Mouse (Mus musculus) kidney, adult 8-10 months (tissue): ENCODE results near the gene Rnf216.

Source experiments
- DNase-seq, 2 experiments: peaks; one replicate each; pipeline ENCODE4 v3.0.0; 2022

Rnf216 gene

DNA sequence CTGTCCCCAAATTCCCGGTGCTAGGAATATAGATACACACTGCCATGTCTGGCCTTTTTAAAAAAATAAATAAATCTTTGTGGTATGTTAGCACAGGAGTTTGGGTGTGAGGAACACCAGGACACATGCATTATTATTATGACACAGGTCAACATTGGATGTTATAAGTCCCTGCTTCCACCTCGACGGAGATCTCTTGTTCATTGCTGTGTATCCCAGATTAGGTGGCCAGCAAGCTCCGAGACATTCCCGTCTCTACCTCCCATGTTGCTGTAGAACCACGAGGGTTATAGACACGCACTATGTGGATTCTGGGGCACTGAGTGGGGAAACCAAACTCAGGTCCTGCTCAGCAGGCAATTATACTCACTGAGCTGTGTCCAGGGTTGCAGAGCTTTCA, 17.5 kb downstream of the Rnf216 start:
- no peak for DNase-seq

- DNase-seq, result no peak
These were observed 19.9 kb downstream of the Rnf216 start for GRCm38 (mm10) chr5:143092891-143093290.

DNA sequence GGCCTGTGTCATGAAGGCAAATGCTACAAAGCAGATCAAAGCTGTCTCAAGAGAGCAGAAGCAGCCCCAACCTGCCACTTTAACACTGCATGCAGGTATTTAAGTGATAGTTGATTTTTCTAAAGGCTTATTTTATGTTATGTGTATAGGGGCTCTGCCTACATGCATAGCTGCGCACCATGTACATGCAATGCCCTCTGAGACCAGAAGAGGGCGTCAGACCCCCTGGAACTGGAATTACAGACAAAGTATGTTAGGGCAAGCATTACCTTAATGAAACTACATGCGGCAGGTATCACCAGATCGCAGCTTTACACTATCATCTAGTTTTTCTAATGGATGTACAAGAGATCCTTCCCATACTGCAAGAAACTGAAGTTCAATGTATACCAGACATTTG, 27.9 kb downstream of the Rnf216 start:
- DNase-seq, result peak; percentile 17 to 44

DNA sequence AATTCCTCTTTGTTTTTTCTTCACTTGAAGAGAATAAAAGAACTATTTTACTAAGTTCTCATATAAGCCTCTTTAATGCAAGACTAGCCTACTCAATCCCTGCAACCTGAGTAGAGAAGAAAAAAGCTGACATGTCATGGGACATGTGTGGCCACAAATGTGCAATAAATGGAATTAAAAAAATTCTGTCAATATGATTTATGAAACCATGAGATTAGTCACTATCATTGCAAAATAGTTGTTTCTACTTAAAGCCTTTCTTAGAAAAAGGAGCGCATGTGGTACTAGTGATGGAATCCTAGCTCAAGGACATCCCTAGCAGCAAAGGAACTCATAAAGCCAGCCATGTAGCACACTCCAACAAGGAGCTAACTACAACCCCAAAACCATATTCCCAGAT, 33.0 kb downstream of the Rnf216 start:
- DNase-seq, result no peak

- no peak for DNase-seq
These were observed 36.1 kb downstream of the Rnf216 start for GRCm38 (mm10) chr5:143076603-143077143.

DNA sequence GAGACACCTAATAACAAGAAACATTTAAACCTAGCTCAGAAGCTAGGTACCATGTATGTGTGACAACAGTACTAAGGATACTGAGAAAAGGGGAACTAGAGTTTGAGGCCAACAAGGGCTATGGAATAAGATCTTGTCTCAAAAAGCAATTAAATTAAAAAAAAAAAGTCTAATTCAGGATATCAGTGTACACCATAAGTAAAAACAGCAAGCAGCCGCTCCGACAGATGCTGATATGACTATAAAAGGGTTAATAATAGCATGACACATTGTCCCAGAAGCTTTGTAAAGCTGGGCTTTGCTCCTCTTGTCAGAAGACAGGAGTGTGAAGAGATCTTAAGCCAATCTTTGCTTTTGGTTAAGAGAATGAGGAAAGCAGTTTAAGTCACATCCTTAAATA, 36.8 kb downstream of the Rnf216 start:
- DNase-seq, result no peak

- no peak for DNase-seq
These were observed 43.7 kb downstream of the Rnf216 start for GRCm38 (mm10) chr5:143069048-143069447.

DNA sequence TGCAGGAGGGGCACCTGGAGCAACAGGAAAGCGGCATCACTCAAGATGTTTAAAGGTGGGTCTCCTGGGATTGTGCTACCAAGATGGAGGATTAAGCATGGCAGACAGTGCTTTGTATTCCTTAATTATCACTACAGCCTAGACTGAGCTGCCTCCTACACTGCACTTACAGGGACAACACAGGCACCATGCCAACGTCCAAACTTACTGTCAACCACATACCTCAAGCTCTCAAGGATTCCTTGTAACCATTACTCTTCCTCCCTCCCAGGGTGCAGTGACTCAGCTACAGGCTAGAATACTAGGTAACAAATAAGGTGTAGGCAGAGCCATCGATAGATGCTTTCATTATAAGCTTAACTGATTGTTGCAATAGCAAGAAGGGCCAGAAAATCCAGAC, 44.4 kb downstream of the Rnf216 start:
- DNase-seq, result no peak

DNA sequence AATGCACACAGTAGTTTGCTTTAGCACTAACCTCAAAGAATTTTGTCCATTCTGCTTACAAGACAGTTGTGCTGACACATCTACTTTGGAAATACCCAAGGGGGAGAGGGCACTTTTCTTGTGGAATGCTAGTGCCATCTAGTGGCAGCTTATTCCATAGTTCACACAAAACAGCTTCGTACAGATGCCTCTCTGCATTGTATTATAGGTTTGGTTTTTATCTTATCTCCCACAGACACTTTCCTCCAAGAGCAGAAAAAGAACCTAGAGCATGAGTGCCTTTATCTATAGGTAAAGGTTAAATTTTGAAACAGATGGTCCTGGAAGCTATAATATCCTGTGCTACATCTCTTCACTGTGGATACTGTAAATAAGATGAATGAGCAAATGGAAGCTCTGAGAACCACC, 46.2 kb downstream of the Rnf216 start:
- peak; percentile 47 to 62 for DNase-seq

GRCm38 (mm10) chr5:143066096-143066495, 46.7 kb downstream of the Rnf216 start:
- DNase-seq, result no peak

DNA sequence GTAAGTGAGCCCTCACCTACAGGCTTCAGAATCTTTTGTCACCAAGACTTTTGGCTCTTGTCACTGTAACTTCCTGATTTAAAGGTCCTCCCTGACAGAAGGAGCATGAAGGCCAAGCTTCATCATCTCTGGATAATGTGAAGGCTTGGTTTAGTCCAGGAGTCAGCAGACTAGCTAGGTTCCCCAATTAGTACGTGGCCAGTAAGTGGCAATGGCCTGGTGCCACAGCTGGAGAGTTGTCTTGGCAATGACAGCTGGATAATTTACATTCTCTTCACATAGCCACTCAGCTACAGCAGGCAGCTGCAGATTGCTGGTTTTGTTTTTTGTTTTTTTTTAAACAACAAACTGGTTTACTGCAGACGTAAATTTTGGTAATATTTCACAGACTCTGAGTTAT, 47.6 kb downstream of the Rnf216 start:
- no peak for DNase-seq

GRCm38 (mm10) chr5:143062251-143062650, 50.5 kb downstream of the Rnf216 start:
- no peak for DNase-seq

- no peak for DNase-seq
These were observed 51.3 kb downstream of the Rnf216 start for GRCm38 (mm10) chr5:143061511-143061910.

DNA sequence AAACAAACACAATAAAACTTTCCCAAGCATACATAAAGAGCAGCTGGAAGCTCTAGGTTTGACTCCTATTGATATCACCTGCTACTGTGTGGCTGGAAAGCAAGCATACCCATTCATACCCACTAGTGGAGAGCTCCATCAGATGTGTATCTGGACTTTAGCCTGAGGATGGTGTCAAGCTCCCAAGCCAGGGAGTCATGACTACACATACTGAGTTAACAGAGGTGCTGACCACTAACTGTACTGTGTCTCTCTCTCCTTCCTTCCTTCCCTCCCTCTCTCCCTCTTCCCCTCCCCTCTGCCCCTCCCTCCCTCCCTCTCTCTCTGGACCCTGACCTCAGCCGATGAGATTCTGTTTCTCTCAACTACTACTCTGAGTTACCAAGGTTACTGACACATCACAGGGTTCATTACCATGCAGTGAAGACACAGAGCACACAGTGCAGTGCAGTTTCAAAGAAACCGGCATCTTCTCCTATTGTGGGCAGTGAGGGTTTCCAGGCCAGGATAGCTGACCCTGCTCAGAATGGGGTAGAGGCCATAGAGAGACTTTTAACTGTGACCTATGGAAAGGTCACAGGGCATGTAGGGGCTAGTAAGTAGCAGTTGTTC, 51.9 kb downstream of the Rnf216 start:
- DNase-seq, result no peak

- DNase-seq, result no peak
These were observed 52.8 kb downstream of the Rnf216 start for GRCm38 (mm10) chr5:143059958-143060357.

DNA sequence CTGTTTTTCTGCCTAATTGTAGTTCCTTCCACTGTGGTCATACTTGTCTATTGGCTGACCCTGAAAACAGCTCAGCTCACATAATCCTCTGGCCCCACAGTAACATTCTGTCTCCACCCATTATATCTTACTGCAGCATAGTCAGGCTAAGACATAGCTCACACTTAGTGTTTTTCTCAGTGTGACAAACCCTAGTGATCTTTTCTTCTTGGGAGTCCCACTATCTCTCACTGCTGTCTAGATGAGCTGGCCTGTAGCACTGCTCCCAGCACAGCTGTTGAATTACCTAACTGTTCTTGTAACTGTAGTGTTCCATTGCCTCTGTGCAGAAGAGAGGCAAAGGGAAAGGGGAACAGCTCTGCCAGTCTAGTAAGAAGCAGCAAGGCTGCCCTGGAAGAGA, 53.6 kb downstream of the Rnf216 start:
- DNase-seq, result no peak

- no peak for DNase-seq
These were observed 54.1 kb downstream of the Rnf216 start for GRCm38 (mm10) chr5:143058675-143059074.

GRCm38 (mm10) chr5:143058208-143058607, 54.6 kb downstream of the Rnf216 start:
- no peak for DNase-seq

GRCm38 (mm10) chr5:143057753-143058152, 55.0 kb downstream of the Rnf216 start:
- DNase-seq, result no peak

- peak in 1 of 2 experiments; percentile 61 for DNase-seq
These were observed 56.5 kb downstream of the Rnf216 start for GRCm38 (mm10) chr5:143056191-143056880.

GRCm38 (mm10) chr5:143055501-143056125, 57.2 kb downstream of the Rnf216 start:
- peak; percentile 27 to 40 for DNase-seq

- DNase-seq, result no peak
These were observed 58.1 kb downstream of the Rnf216 start for GRCm38 (mm10) chr5:143054703-143055102.

DNA sequence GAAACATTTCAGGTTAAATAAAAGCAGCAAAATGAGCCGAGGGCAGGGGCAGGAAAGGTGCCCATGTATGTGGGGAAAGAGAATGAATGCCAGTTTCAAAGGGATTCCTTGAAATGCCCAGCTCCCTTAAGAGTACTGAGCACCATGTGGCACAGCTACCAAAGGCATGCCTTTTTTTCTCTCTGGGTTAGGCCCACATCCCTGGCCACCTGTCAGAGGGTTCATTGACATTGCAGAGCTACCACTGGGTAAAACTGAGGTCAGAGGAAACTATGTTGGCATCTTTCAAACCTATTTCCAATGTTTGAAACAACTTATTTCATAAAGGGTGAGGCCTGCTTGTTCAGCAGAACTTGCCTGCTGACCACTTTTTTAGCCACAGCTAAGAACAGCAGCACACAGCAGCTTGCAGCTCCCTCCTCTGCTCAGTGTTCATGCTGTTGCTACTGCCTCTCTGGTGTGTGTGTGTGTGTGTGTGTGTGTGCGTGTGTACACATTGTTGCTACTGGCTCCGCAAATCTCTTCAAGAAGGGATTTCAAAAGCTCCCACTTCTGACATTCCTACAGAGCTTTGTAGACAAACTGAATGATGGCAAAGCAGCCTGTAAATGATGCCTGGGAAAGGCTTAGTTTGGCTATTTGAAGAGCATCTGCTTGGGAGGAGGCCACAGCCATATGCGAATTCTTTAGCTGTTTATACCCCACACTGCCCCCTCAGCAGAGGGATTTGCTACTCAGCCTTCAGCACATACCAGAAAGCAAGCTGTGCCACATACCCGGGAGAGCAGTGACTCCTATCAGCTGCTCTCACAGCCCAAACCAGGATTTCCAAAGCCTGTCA, 59.4 kb downstream of the Rnf216 start:
- no peak for DNase-seq
